Mouse (Mus musculus) heart, embryonic 11.5 days (tissue): ENCODE results near the gene Ubr3. TPM values are rescaled to one million over a fixed set of nuclear protein-coding genes. Genes with fewer than 3 reads are reported as not detected.

Source experiments
- ATAC-seq: fragments of 200-750 bp; cut with Nextera tagmentation; replicated peaks from 2 replicates; pipeline ENCODE4 v1.8.0; 2017; ENCODE audit warnings: moderate library complexity; ENCODE audit not compliant: insufficient number of reproducible peaks, low FRiP score, low TSS enrichment
- H3K27ac ChIP-seq: fragments of 300-500 bp; sonication (generic); 2 replicates; pipeline ENCODE4 v1.5.1; 2014; ENCODE audit warnings: mild to moderate bottlenecking, low read depth, low read length
- H3K27me3 ChIP-seq: fragments of 300-500 bp; sonication (generic); 2 replicates; pipeline ENCODE4 v1.6.1; 2014; ENCODE audit warnings: mild to moderate bottlenecking, low read length, mixed read lengths; ENCODE audit not compliant: control insufficient read depth, insufficient read depth
- H3K36me3 ChIP-seq: fragments of 300-500 bp; sonication (generic); 2 replicates; pipeline ENCODE4 v1.6.1; 2014; ENCODE audit warnings: mild to moderate bottlenecking, low read length, moderate library complexity, mixed read lengths; ENCODE audit not compliant: control insufficient read depth, insufficient read depth
- H3K4me1 ChIP-seq: fragments of 300-500 bp; sonication (generic); 2 replicates; pipeline ENCODE4 v1.6.1; 2014; ENCODE audit warnings: low read length; ENCODE audit not compliant: control insufficient read depth, insufficient read depth
- H3K4me2 ChIP-seq: fragments of 300-500 bp; sonication (generic); 2 replicates; pipeline ENCODE4 v1.6.1; 2014; ENCODE audit warnings: mild to moderate bottlenecking, moderate library complexity
- H3K4me3 ChIP-seq: fragments of 300-500 bp; sonication (generic); 2 replicates; pipeline ENCODE4 v1.5.1; 2014; ENCODE audit warnings: low read depth, low read length
- H3K9ac ChIP-seq: fragments of 300-500 bp; sonication (generic); 2 replicates; pipeline ENCODE4 v1.6.1; 2014; ENCODE audit warnings: mild to moderate bottlenecking, low read depth, low read length, moderate library complexity
- H3K9me3 ChIP-seq: fragments of 300-500 bp; sonication (generic); replicated peaks from 2 replicates; pipeline ENCODE4 v1.6.1; 2016; ENCODE audit warnings: low read length; ENCODE audit not compliant: control insufficient read depth
- WGBS: fragments of 180-500 bp; shearing (Covaris S2); extraction: QIAGEN DNeasy Blood & Tissue Kit; methylation state at CpG from one replicate; pipeline ENCODE4 v1.1.7; 2014; ENCODE audit not compliant: insufficient replicate concordance; 5-methylcytosine and 5-hydroxymethylcytosine counted together
- polyA plus RNA-seq: library from polyadenylated mRNA; unstranded; fragments of >200 nt; fragmentation: Nextera tagmentation; extraction: Ambion mirVana; gene quantifications from 2 replicates; pipeline ENCODE4 v1.2.1, GENCODE M21; 2014

Ubr3 gene
- 13.8 and 14.7 TPM in 2 replicates for polyA plus RNA-seq

DNA sequence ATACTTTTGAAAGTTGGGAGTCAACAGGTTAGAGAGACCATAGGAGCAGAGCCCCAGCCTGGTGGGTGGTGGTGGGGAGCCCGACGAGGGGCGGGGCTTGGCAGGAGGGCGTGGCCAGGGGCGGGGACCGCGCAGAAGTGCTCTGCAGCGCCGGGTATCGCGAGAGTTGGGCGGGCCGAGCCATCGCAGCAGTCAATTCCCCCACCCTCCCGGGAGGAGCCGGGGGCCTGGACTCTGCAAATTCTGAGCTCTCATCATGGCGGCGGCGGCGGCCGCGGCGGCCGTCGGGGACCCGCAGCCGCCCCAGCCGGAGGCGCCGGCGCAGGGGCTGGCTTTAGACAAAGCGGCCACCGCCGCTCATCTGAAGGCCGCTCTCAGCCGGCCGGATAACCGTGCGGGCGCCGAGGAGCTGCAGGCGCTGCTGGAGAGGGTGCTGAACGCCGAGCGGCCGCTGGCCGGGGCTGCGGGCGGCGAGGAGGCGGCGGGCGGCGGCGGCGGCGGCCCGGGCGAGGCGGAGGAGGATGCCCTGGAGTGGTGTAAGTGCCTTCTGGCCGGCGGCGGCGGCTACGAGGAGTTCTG, at the start of gene Ubr3:
Gene Ubr3 (plus strand): TSS at position 208 of the 579 bp plus-strand sequence.
- Histone ChIP-seq H3K4me2 (peak within 1 kb of the TSS; percentile 90), H3K27ac (peak within 1 kb of the TSS; percentile 82), H3K9ac (peak within 1 kb of the TSS; percentile 83), H3K9me3 (no peaks in the 10 kb centered on the region), H3K4me3 (peak within 1 kb of the TSS; percentile 66), H3K36me3 (no peaks in the 10 kb centered on the region), H3K4me1 (peaks cover 3% of the 10 kb centered on the region; the same call in 1 of the 2 replicates), H3K27me3 (no peaks in the 10 kb centered on the region)
- ATAC-seq, result peak; percentile 97
- WGBS, result under 1% methylated on average over 55 of the region's 65 CpGs

DNA sequence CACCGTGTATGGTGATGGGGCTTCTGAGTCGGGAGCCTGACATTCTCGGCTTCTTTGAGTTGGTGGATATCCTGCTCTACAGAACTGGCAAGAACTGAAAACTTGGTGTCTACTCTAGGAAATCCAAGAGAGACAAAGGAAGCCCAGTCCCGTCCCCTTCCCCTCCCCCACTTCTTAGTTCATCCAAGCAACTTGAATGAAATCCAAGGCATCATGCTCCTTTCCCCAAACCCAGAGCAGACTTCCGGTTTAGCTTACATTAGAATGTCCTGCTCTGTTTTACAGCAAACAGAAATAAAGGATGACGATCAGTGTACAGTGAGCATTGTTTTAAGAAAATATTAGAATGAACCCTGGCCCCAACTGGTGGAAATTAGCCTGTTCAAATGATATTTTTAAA, 47.8 kb upstream of the Ubr3 start:
- no peaks in the 10 kb centered on the region for H3K27me3 ChIP-seq
- H3K4me1 ChIP-seq, result no peaks in the 10 kb centered on the region
- no peaks in the 10 kb centered on the region for H3K9me3 ChIP-seq
- no peak overlapping the region for H3K27ac ChIP-seq
- no peak overlapping the region for H3K4me2 ChIP-seq
- WGBS, result 67% methylated on average over 6 of the region's 6 CpGs
- no peak overlapping the region for H3K9ac ChIP-seq
- no peak overlapping the region for H3K4me3 ChIP-seq
- H3K36me3 ChIP-seq, result no peaks in the 10 kb centered on the region
- no peak for ATAC-seq

DNA sequence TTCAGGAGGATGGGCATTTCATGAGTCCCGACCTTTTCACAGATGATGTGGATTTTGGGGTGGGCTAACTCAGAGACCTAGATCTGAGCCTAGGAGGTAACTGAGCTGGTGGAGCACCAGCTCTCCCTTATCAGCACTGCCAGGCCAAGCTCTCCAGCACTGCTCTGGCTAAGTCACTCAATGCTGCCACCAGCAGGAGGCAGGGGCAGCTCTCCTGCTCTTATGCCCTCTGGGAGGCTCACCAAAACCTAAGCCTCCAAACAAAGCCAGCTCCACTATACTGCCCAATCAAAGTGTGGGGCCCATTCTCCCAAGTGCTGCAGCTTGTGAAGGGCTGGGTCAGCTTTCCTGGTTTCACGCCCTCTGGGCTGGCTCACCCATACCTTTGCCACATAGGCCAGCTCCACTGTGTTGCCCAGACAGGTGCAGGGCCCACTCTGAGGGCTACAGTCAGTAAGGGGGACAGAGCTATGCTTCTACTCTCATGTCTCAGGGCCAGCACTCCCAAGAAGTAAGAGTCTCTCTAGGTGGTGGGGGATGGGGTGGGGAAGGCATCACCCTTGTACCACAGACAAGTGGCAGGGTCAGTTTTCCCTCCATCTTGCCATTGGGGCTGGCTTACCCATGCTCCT, 45.5 kb upstream of the Ubr3 start:
- Histone ChIP-seq H3K27me3 (no peaks in the 10 kb centered on the region), H3K9ac (no peak overlapping the region), H3K36me3 (no peaks in the 10 kb centered on the region), H3K9me3 (no peaks in the 10 kb centered on the region), H3K4me3 (no peak overlapping the region), H3K4me1 (no peaks in the 10 kb centered on the region), H3K4me2 (no peak overlapping the region), H3K27ac (no peak overlapping the region)
- no peak for ATAC-seq
- 59% methylated on average over 2 of the region's 2 CpGs for WGBS

DNA sequence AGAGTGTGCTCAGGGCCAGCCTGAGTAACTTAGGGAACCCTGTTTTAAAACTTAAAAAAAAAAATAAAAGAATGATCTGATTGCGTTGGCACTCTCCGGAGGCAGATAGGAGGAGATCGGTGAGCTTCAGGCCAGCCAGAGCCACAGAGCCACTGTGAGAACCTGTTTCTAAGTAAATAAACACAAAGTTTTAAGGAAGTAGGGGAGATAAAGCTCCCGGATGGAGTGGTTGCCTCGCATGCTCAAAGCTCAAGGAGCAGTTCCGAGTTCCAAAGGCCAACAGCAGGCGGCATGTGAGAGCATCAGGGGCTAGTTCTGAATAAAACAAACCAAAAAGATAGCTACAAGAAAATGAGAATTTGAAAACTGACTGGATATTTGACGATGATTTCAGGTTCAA, 40.7 kb upstream of the Ubr3 start:
- Histone ChIP-seq H3K4me3 (no peak overlapping the region), H3K36me3 (no peaks in the 10 kb centered on the region), H3K27me3 (no peaks in the 10 kb centered on the region), H3K27ac (no peak overlapping the region), H3K9me3 (no peaks in the 10 kb centered on the region), H3K4me1 (no peaks in the 10 kb centered on the region), H3K9ac (no peak overlapping the region), H3K4me2 (no peak overlapping the region)
- WGBS, result 33% methylated on average over 8 of the region's 8 CpGs
- ATAC-seq, result no peak

DNA sequence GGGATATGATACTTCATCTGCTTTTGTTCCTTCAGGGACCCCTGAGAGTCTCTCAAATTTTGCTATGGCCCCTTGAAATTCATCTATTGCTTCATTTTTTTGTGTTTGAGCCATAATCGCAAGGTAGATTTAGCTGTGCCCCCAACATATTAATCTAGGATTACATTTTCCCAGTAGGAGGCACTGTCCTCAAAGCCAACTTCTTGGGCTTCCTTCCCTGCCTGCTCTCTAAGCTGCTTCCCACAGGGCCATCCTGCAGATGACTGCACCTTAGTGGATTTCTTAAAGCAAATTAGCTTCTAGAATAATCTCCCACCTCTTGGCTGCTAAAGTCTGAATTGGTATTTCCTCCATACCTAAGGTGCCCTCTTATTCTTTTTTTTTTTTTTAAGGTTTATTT, 39.2 kb upstream of the Ubr3 start:
- ATAC-seq, result no peak
- H3K9ac ChIP-seq, result no peak overlapping the region
- H3K27ac ChIP-seq, result no peak overlapping the region
- H3K4me3 ChIP-seq, result no peak overlapping the region
- no peak overlapping the region for H3K4me2 ChIP-seq
- H3K9me3 ChIP-seq, result no peaks in the 10 kb centered on the region
- no peaks in the 10 kb centered on the region; the same call in 1 of the 2 replicates for H3K4me1 ChIP-seq
- no peaks in the 10 kb centered on the region for H3K36me3 ChIP-seq
- 80% methylated on average over 1 of the region's 1 CpGs for WGBS
- H3K27me3 ChIP-seq, result no peaks in the 10 kb centered on the region

DNA sequence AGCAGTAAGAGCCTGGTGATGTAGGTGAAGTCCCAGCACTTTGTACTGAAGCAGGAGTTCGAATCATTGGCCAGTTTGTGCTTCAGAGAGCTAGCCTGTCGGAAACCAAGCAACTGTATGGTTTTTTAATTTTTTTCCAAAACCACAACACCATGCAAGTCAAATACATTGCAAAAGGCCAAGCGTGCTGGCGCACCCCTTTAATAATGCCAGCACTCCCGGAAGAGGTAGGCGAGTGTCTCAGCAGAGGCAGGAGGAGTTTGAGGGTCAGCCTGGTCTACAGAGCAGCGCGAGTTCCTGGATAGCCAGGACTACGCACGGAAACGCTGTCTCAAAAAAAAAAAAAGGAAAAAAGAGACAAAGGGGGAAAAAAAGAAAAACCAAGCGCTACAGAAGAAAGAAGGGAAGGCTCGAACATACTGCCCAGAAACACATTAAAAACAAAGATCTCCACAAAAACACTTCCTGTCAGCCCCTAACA, 36.0 kb upstream of the Ubr3 start:
- Histone ChIP-seq H3K4me2 (peak overlapping the region; percentile 75), H3K4me1 (peaks cover 2% of the 10 kb centered on the region; the same call in 1 of the 2 replicates), H3K4me3 (peak overlapping the region; percentile 99), H3K27ac (peak overlapping the region; percentile 90), H3K9me3 (no peaks in the 10 kb centered on the region), H3K36me3 (peaks cover 2% of the 10 kb centered on the region; the same call in 1 of the 2 replicates), H3K9ac (peak overlapping the region; percentile 99), H3K27me3 (no peaks in the 10 kb centered on the region)
- 0 out of 2 replicates have a peak, but pooled peaks have one; percentile 32 for ATAC-seq
- 9% methylated on average over 13 of the region's 13 CpGs for WGBS

DNA sequence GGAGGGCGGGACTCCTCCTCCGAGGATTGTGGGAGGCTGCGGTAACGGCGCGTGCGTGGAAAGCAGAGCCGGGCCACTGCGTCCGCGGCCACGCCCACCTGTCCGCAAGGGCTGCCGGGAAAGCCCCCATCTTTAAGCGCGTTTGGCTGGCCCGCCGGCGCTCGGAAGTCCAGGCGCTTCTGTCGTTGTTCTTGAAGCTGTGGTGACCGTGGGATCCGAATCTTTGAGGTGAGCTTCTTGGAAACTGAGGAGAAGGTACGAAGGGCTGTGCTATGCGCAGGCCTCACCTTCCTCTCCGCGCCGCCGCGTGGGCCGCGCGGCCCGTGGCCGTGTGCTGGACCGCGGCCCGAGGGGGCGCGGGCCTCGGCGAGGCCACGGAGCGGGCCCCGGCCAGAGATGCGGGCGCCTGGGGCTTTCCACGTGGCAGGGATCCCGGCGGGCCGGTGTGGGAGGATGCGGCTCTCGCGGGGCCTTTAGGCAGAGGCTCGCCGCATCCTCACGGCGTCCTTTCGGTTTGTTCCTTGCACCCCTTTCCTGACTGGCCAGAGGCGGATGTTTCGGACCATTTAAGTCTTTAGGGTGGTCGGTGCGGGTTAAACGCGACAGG, 35.5 kb upstream of the Ubr3 start, which contains the start of gene Ssb:
Gene Ssb (plus strand): TSS at position 78 of the 607 bp plus-strand sequence.
- Histone ChIP-seq H3K9ac (peak within 1 kb of the TSS; percentile 99), H3K36me3 (peaks cover 6% of the 10 kb centered on the region), H3K4me1 (peaks cover 2% of the 10 kb centered on the region; the same call in 1 of the 2 replicates), H3K27me3 (no peaks in the 10 kb centered on the region), H3K4me2 (peak within 1 kb of the TSS; percentile 75), H3K27ac (peak within 1 kb of the TSS; percentile 90), H3K9me3 (no peaks in the 10 kb centered on the region), H3K4me3 (peak within 1 kb of the TSS; percentile 99)
- WGBS, result under 1% methylated on average over 64 of the region's 66 CpGs
- ATAC-seq, result peak; percentile 93

DNA sequence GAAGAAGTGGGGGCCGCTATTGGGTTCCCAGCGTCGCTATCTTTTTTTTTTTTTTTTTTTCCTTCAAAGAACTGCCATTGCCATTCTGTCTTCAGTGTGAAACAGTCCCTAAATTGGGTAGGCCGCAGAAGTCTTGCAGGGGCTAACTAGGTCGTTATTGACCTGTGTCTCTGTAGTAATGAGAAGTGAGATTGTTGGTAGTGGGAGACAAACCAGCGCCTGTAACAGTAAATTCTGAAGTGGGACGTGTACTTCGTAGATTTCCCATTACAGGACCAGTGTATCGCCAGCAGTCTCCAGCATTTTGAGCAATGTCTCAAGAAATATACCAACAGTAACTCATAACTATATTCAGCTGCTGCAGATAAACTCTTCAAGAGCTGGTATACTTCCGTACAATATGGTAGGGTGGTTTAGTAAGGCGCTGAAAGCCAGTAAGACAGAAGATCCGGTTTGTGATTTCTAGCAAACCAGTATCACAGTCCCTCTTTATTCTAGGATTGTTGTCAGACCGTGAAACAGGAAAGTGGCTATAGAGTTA, 34.9 kb upstream of the Ubr3 start:
- Histone ChIP-seq H3K4me2 (peak overlapping the region; percentile 75), H3K9ac (peak overlapping the region; percentile 99), H3K4me1 (peaks cover 2% of the 10 kb centered on the region; the same call in 1 of the 2 replicates), H3K4me3 (peak overlapping the region; percentile 99), H3K27ac (peak overlapping the region; percentile 90), H3K9me3 (no peaks in the 10 kb centered on the region), H3K27me3 (no peaks in the 10 kb centered on the region), H3K36me3 (peaks cover 8% of the 10 kb centered on the region)
- WGBS, result 2% methylated on average over 13 of the region's 13 CpGs
- ATAC-seq, result no peak
